ENCODE assay signal across 8 mouse cellular contexts in the genomic region with DNA sequence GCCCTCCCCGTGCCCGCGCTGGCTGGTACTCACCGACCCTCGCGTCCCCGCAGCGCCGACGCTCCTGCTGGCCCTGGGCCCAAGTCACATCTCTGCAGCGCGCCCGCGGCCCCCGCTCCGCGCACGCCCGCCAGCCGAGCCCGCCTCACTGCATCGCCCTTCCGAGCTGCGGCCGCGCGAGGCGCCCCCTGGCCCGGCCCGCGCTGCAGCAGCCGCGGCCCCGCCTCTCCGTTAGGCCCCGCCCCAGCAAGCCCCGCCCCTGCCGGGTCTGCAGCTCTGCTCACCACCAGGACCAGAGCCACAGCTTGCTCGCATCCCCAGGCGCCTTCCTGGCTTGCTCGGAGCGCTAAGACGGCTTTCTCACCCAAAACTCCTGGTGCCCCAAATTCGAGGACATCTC. TPM values are rescaled to one million over a fixed set of nuclear protein-coding genes. Genes with fewer than 3 reads are reported as not detected.
DNase-seq lines count a peak whose midpoint lies in the region.

A gene (minus strand): TSS at position 205 of the 400 bp plus-strand sequence.

- intact Hi-C loops in gastrocnemius, postnatal 14 days (cut with DNase I; ENCODE audit: low total_unique reads): loop anchor here (10.0 kb wide), 1 partner anchor 140 kb away; a partner anchor contains a TSS
- intact Hi-C loops in left cerebral cortex, postnatal 36 days (cut with DNase I): loop anchor here (10.0 kb wide), 1 partner anchor 110 kb away; no protein-coding TSS in a partner anchor

- peak; percentile 93 for DNase-seq in ZHBTc4 (ENCODE audit: low read depth, low spot score)
- peak; percentile 61 to 85 for DNase-seq in cerebellum, postnatal 4 days (ENCODE audit: low spot score in 2 of 2)
- peak; percentile 94 for DNase-seq in gastrocnemius, postnatal 14 days
- peak; percentile 69 for DNase-seq in induced T-regulatory cell, adult 2 months (ENCODE audit: low read depth)
- peak; percentile 58 to 63 for DNase-seq in left cerebral cortex, postnatal 36 days (ENCODE audit: low spot score in 2 of 2)
- peak; percentile 88 for DNase-seq in mesoderm, embryonic 11.5 days (ENCODE audit: low read depth, low spot score)
- DNase-seq in right cerebral cortex, postnatal 4 days: peak; percentile 78
- peak; percentile 84 for DNase-seq in yolk sac, embryonic 10.5 days (ENCODE audit: low spot score)

RNA-seq across cellular contexts. Expression of the gene that starts here (rescaled TPM):
- 10 to 100 TPM; 22.5 to 23.2 TPM for total RNA-seq in gastrocnemius, postnatal 14 days (2021)
- 100 to 1,000 TPM in 1 of 2 experiments, 10 to 100 TPM in 1; 92.8 to 104 TPM for total RNA-seq in left cerebral cortex, postnatal 36 days (2021)

Comparison
In these comparisons a context has a peak if more than half of its experiments do, and no peak if none do; other contexts are left out.
1. Peak in every context shown above with its lines: DNase-seq.